Mouse (Mus musculus) hindbrain, embryonic 12.5 days (tissue): Measurements from ENCODE around the gene Zbtb1. TPM values are rescaled to one million over a fixed set of nuclear protein-coding genes. Genes with fewer than 3 reads are reported as not detected.

Source experiments
- ATAC-seq: fragments of 200-750 bp; cut with Nextera tagmentation; 2 replicates; pipeline ENCODE4 v1.8.0; 2017; ENCODE audit warnings: moderate TSS enrichment; ENCODE audit not compliant: low FRiP score
- H3K27ac ChIP-seq: fragments of 300-500 bp; sonication (generic); 2 replicates; pipeline ENCODE4 v1.5.1; 2016; ENCODE audit warnings: mild to moderate bottlenecking
- H3K27me3 ChIP-seq: fragments of 300-500 bp; sonication (generic); 2 replicates; pipeline ENCODE4 v1.6.1; 2016; ENCODE audit warnings: mild to moderate bottlenecking
- H3K36me3 ChIP-seq: fragments of 300-500 bp; sonication (generic); 2 replicates; pipeline ENCODE4 v1.6.1; 2016; ENCODE audit warnings: mild to moderate bottlenecking
- H3K4me1 ChIP-seq: fragments of 300-500 bp; sonication (generic); 2 replicates; pipeline ENCODE4 v1.6.1; 2016
- H3K4me2 ChIP-seq: fragments of 300-500 bp; sonication (generic); replicated peaks from 2 replicates; pipeline ENCODE4 v1.6.1; 2016; ENCODE audit warnings: mild to moderate bottlenecking
- H3K4me3 ChIP-seq: fragments of 300-500 bp; sonication (generic); 2 replicates; pipeline ENCODE4 v1.5.1; 2016; ENCODE audit warnings: mild to moderate bottlenecking
- H3K9ac ChIP-seq: fragments of 300-500 bp; sonication (generic); 2 replicates; pipeline ENCODE4 v1.6.1; 2016; ENCODE audit warnings: mild to moderate bottlenecking, moderate library complexity
- H3K9me3 ChIP-seq: fragments of 300-500 bp; sonication (generic); replicated peaks from 2 replicates; pipeline ENCODE4 v1.6.1; 2016; ENCODE audit warnings: mild to moderate bottlenecking
- WGBS: fragments of 180-500 bp; shearing (Covaris S2); methylation state at CpG from one replicate; pipeline ENCODE4 v1.1.7; 2016; 5-methylcytosine and 5-hydroxymethylcytosine counted together
- polyA plus RNA-seq: library from polyadenylated mRNA; unstranded; fragments of >200 nt; fragmentation: Nextera tagmentation; extraction: Ambion mirVana; gene quantifications from 2 replicates; pipeline ENCODE4 v1.2.1, GENCODE M21; 2016

Zbtb1 gene
- polyA plus RNA-seq, 1 experiment from 2014 or later: 8.6 TPM

- Histone ChIP-seq H3K9ac (no peak overlapping the region), H3K4me3 (no peak overlapping the region), H3K4me1 (0 out of 2 replicates have a peak, but pooled peaks cover 2% of the 10 kb centered on the region), H3K27me3 (no peaks in the 10 kb centered on the region), H3K36me3 (0 out of 2 replicates have a peak, but pooled peaks cover 3% of the 10 kb centered on the region), H3K9me3 (no peaks in the 10 kb centered on the region), H3K27ac (no peak overlapping the region), H3K4me2 (no peak overlapping the region)
- 31% methylated on average over 1 of the region's 1 CpGs for WGBS
- no peak for ATAC-seq
These were observed 9.2 kb upstream of the Zbtb1 start for GRCm38 (mm10) chr12:76360868-76361267.

- H3K4me3 ChIP-seq: no peak overlapping the region
- H3K27me3 ChIP-seq: no peaks in the 10 kb centered on the region
- ATAC-seq: no peak
- 0 out of 2 replicates have a peak, but pooled peaks cover 2% of the 10 kb centered on the region for H3K4me1 ChIP-seq
- no peak overlapping the region for H3K9ac ChIP-seq
- H3K9me3 ChIP-seq: no peaks in the 10 kb centered on the region
- WGBS: 76% methylated on average over 9 of the region's 9 CpGs
- H3K4me2 ChIP-seq: no peak overlapping the region
- no peak overlapping the region for H3K27ac ChIP-seq
- 0 out of 2 replicates have a peak, but pooled peaks cover 3% of the 10 kb centered on the region for H3K36me3 ChIP-seq
These were observed 8.4 kb upstream of the Zbtb1 start for GRCm38 (mm10) chr12:76361405-76362302.

- Histone ChIP-seq H3K4me2 (no peak overlapping the region), H3K4me1 (peaks cover 8% of the 10 kb centered on the region), H3K36me3 (0 out of 2 replicates have a peak, but pooled peaks cover 3% of the 10 kb centered on the region), H3K9me3 (no peaks in the 10 kb centered on the region), H3K9ac (no peak overlapping the region), H3K4me3 (no peak overlapping the region), H3K27me3 (no peaks in the 10 kb centered on the region), H3K27ac (no peak overlapping the region)
- 89% methylated on average over 9 of the region's 9 CpGs for WGBS
- ATAC-seq: no peak
These were observed 7.8 kb upstream of the Zbtb1 start for GRCm38 (mm10) chr12:76362303-76362676.

- no peak overlapping the region for H3K9ac ChIP-seq
These were observed 3.8 kb upstream of the Zbtb1 start for GRCm38 (mm10) chr12:76366276-76366675.

GRCm38 (mm10) chr12:76367096-76367995 lies 2.7 kb upstream of the Zbtb1 start:
- WGBS: 23% methylated on average over 14 of the region's 14 CpGs
- no peak for ATAC-seq
- Histone ChIP-seq H3K9ac (no peak overlapping the region), H3K27ac (no peak overlapping the region; the same call in 1 of the 2 replicates), H3K36me3 (no peaks in the 10 kb centered on the region), H3K4me3 (no peak overlapping the region), H3K4me1 (peaks cover 33% of the 10 kb centered on the region), H3K27me3 (no peaks in the 10 kb centered on the region), H3K4me2 (peak overlapping the region; percentile 81), H3K9me3 (no peaks in the 10 kb centered on the region)

More at GRCm38 (mm10) chr12:76366276-76366675, 3.8 kb upstream of the Zbtb1 start:
- no peak for ATAC-seq
- H3K27me3 ChIP-seq: no peaks in the 10 kb centered on the region
- peaks cover 22% of the 10 kb centered on the region for H3K4me1 ChIP-seq
- H3K4me2 ChIP-seq: no peak overlapping the region
- H3K4me3 ChIP-seq: no peak overlapping the region
- H3K36me3 ChIP-seq: 0 out of 2 replicates have a peak, but pooled peaks cover 3% of the 10 kb centered on the region
- WGBS: 86% methylated on average over 3 of the region's 3 CpGs
- H3K9me3 ChIP-seq: no peaks in the 10 kb centered on the region
- H3K27ac ChIP-seq: no peak overlapping the region

- ATAC-seq: no peak
- no peaks in the 10 kb centered on the region for H3K36me3 ChIP-seq
- H3K27ac ChIP-seq: peak overlapping the region; percentile 99
- peak overlapping the region; percentile 90 for H3K4me3 ChIP-seq
- H3K4me1 ChIP-seq: peaks cover 39% of the 10 kb centered on the region
- H3K9me3 ChIP-seq: no peaks in the 10 kb centered on the region
- 9% methylated on average over 9 of the region's 9 CpGs for WGBS
- peak overlapping the region; percentile 94 for H3K9ac ChIP-seq
- H3K4me2 ChIP-seq: peak overlapping the region; percentile 81
- H3K27me3 ChIP-seq: no peaks in the 10 kb centered on the region
These were observed 1.8 kb upstream of the Zbtb1 start for GRCm38 (mm10) chr12:76368201-76368789.

- Histone ChIP-seq H3K4me2 (peak overlapping the region; percentile 81), H3K4me1 (peaks cover 39% of the 10 kb centered on the region), H3K27me3 (no peaks in the 10 kb centered on the region), H3K4me3 (peak overlapping the region; percentile 90), H3K9ac (peak overlapping the region; percentile 94), H3K9me3 (no peaks in the 10 kb centered on the region), H3K27ac (peak overlapping the region; percentile 99), H3K36me3 (no peaks in the 10 kb centered on the region)
- peak; percentile 60 for ATAC-seq
- 1% methylated on average over 26 of the region's 26 CpGs for WGBS
These were observed 1.3 kb upstream of the Zbtb1 start for GRCm38 (mm10) chr12:76368790-76369205.

GRCm38 (mm10) chr12:76369206-76369977 lies 674 bp upstream of the Zbtb1 start, which contains the start of gene Zbtb25:
Gene Zbtb25, minus strand, starts transcription at chr12:76369602.
- H3K36me3 ChIP-seq: no peaks in the 10 kb centered on the region
- WGBS: under 1% methylated on average over 96 of the region's 96 CpGs
- ATAC-seq: peak; percentile 88
- H3K27ac ChIP-seq: peak within 1 kb of the TSS; percentile 99
- no peaks in the 10 kb centered on the region for H3K9me3 ChIP-seq
- peak within 1 kb of the TSS; percentile 94 for H3K9ac ChIP-seq
- H3K4me1 ChIP-seq: peaks cover 42% of the 10 kb centered on the region
- peak within 1 kb of the TSS; percentile 90 for H3K4me3 ChIP-seq
- H3K27me3 ChIP-seq: no peaks in the 10 kb centered on the region
- peak within 1 kb of the TSS; percentile 81 for H3K4me2 ChIP-seq

- H3K4me2 ChIP-seq: peak overlapping the region; percentile 81
- under 1% methylated on average over 55 of the region's 63 CpGs for WGBS
- no peaks in the 10 kb centered on the region for H3K27me3 ChIP-seq
- ATAC-seq: peak; percentile 43; the same call in 1 of the 2 replicates
- H3K27ac ChIP-seq: peak overlapping the region; percentile 99
- peak overlapping the region; percentile 90 for H3K4me3 ChIP-seq
- H3K9ac ChIP-seq: peak overlapping the region; percentile 94
- no peaks in the 10 kb centered on the region for H3K9me3 ChIP-seq
- H3K4me1 ChIP-seq: peaks cover 40% of the 10 kb centered on the region
- no peaks in the 10 kb centered on the region for H3K36me3 ChIP-seq
These were observed 935 bp downstream of the Zbtb1 start for GRCm38 (mm10) chr12:76370831-76371571.

- Histone ChIP-seq H3K4me2 (peak overlapping the region; percentile 81), H3K4me1 (peaks cover 37% of the 10 kb centered on the region), H3K27ac (no peak overlapping the region), H3K27me3 (no peaks in the 10 kb centered on the region), H3K4me3 (peak overlapping the region; percentile 90), H3K36me3 (no peaks in the 10 kb centered on the region), H3K9ac (peak overlapping the region; percentile 94), H3K9me3 (no peaks in the 10 kb centered on the region)
- 40% methylated on average over 7 of the region's 7 CpGs for WGBS
- no peak for ATAC-seq
These were observed 2.0 kb downstream of the Zbtb1 start for GRCm38 (mm10) chr12:76372046-76372445.
